Mouse (Mus musculus) lung, adult 2 months (tissue): ENCODE measurements at regions not wholly inside any gene's neighbourhood (a gene's known extent, or its start where the extent isn't known, plus 50 kb on each side); places are given as distances from the start of the nearest gene placed in this dataset.

Experiments
- CTCF ChIP-seq: fragments of 200-500 bp; IDR thresholded peaks from 2 replicates; pipeline ENCODE4 v1.5.1; 2011; ENCODE audit warnings: mild to moderate bottlenecking, low read length, control low read depth; ENCODE audit not compliant: insufficient read depth
- POLR2A ChIP-seq: fragments of 200-500 bp; IDR thresholded peaks from 2 replicates; pipeline ENCODE4 v1.6.1; 2011; ENCODE audit warnings: low read depth, mild to moderate bottlenecking, control low read depth, low read length, borderline replicate concordance; ENCODE audit errors: extremely low read depth

DNA sequence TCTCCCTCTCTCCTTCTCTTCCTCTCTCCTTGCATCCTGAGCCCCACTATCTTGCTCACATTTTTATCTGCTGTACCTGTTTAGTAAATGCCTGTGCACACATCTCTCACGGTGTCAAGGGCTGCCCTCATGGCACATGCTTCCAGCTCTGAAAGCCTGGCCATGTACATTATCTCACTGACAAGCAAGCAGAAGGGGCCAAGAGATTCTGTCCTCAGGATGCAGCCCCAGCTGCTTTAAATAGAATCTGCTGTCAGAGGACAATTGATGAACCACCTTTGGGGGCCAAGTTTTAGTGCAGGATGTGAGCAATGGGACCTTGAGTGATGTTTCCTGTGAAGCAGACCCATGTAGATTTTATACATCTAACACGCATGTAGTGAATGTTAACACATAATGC is 145.9 kb downstream of the BC067074 start:
- TF ChIP-seq CTCF, result no peak
- no peak for TF ChIP-seq POLR2A
